Mouse (Mus musculus): ENCODE measurements around the gene Exoc6b.

GRCm38 (mm10) chr6:85013906-85014305 is 55.4 kb downstream of the Exoc6b start:
- TF ChIP-seq CTCF (IDR thresholded peaks at IDR 0.05; ENCODE audit: low read depth, low read length) = no peak
- TF ChIP-seq POLR2AphosphoS5 (IDR thresholded peaks at IDR 0.05; ENCODE audit: insufficient replicate concordance, low read depth, low read length) = no peak

All from G1E (cell line).